12 mouse cellular contexts compared by ENCODE assay signal in the genomic region with DNA sequence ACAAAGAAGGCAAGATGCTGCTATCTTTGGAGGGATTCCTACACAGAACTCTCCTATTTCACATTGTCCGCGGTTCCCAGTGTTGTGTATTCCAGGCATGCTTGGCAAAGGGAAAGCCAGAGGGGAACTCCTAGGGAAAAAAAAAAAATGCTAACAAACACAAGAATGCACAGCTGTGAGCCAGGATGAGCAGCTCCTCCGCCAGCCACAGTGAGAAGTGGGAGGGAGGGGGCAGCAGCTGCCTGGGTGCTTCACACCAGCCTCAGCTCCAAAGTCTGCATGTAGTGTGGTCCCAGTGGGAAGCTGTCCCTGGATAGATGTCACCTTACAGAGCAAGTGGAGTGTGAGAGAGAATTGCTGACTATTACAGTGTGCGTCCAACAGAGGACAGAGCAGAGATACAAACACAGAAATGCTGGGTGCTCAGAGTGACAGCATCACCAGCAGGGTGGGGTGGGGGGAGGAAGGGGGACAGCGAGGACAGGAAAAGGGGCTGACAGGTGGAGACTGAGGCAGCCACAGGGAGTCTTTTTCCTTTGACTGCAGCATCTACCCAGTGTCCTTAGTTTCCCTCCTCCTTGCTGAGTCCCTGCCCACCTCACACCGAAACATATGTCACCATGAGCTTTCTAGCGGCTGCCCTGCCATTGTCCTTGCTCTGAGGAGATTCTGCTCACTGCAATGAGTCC. TPM values are rescaled to one million over a fixed set of nuclear protein-coding genes. Genes with fewer than 3 reads are reported as not detected.
DNase-seq lines count a peak whose midpoint lies in the region; ATAC-seq and TF ChIP-seq lines count a peak whose summit lies in the region.
"Had no signal": no experiment of that assay in that cellular context is flagged by ENCODE, and none has a peak within 500 bp of the region (broad histone marks: within the 10 kb centered on the region; RNA-seq: fewer than 3 reads in every experiment).

No protein-coding gene starts in this region.

- WGBS in forebrain, embryonic 13.5 days: 21% methylated on average over 7 of the region's 7 CpGs
- WGBS in forebrain, embryonic 11.5 days: 32% methylated on average over 7 of the region's 7 CpGs
- 30% methylated on average over 7 of the region's 7 CpGs for WGBS in midbrain, embryonic 14.5 days

- peak overlapping the region; percentile 62; the same call in 1 of the 2 replicates for H3K27ac ChIP-seq in forebrain, embryonic 13.5 days
- no peak overlapping the region for H3K27ac ChIP-seq in forebrain, embryonic 11.5 days (ENCODE audit: low read depth, low read length)
- H3K27ac ChIP-seq in testis, adult 2 months (ENCODE audit: control insufficient read depth, insufficient read depth, low read depth, low read length): no peak overlapping the region
- no peak overlapping the region for H3K27ac ChIP-seq in midbrain, embryonic 14.5 days (replicated peaks; ENCODE audit: low read depth, low read length)
- H3K27ac ChIP-seq: embryonic facial prominence, embryonic 12.5 days; limb, embryonic 15.5 days had no signal

- TF ChIP-seq CTCF in testis, adult 2 months (IDR thresholded peaks at IDR 0.05; ENCODE audit: control insufficient read depth, insufficient read depth, insufficient replicate concordance, low read depth, low read length): no peak

- H3K9me3 ChIP-seq in forebrain, embryonic 13.5 days (replicated peaks): no peaks in the 10 kb centered on the region
- no peaks in the 10 kb centered on the region for H3K9me3 ChIP-seq in forebrain, embryonic 11.5 days (ENCODE audit: control insufficient read depth, low read length)
- H3K9me3 ChIP-seq in midbrain, embryonic 14.5 days (ENCODE audit: control insufficient read depth, low read length): no peaks in the 10 kb centered on the region
- H3K9me3 ChIP-seq: embryonic facial prominence, embryonic 12.5 days; limb, embryonic 15.5 days had no signal

- H3K36me3 ChIP-seq in forebrain, embryonic 13.5 days (ENCODE audit: poor library complexity, severe bottlenecking): no peaks in the 10 kb centered on the region
- H3K36me3 ChIP-seq in forebrain, embryonic 11.5 days (ENCODE audit: control insufficient read depth, insufficient read depth, low read length): no peaks in the 10 kb centered on the region
- no peaks in the 10 kb centered on the region for H3K36me3 ChIP-seq in testis, adult 2 months (ENCODE audit: control insufficient read depth, insufficient read depth, low read length)
- no peaks in the 10 kb centered on the region for H3K36me3 ChIP-seq in midbrain, embryonic 14.5 days (ENCODE audit: control insufficient read depth, insufficient read depth, low read length)
- H3K36me3 ChIP-seq: embryonic facial prominence, embryonic 12.5 days; limb, embryonic 15.5 days had no signal

- H3K27me3 ChIP-seq in forebrain, embryonic 13.5 days: 0 out of 2 replicates have a peak, but pooled peaks cover 3% of the 10 kb centered on the region
- no peaks in the 10 kb centered on the region for H3K27me3 ChIP-seq in forebrain, embryonic 11.5 days (ENCODE audit: control insufficient read depth, insufficient read depth, low read length)
- H3K27me3 ChIP-seq in testis, adult 2 months (ENCODE audit: control insufficient read depth, insufficient read depth, low read length): no peaks in the 10 kb centered on the region
- H3K27me3 ChIP-seq in midbrain, embryonic 14.5 days (ENCODE audit: control insufficient read depth, insufficient read depth, low read length): no peaks in the 10 kb centered on the region

- ATAC-seq in forebrain, embryonic 13.5 days: peak; percentile 73
- no peak; the same call in 1 of the 2 replicates for ATAC-seq in forebrain, embryonic 11.5 days (replicated peaks; ENCODE audit: low FRiP score)
- ATAC-seq in midbrain, embryonic 14.5 days (ENCODE audit: low FRiP score, low TSS enrichment): no peak

- no peak overlapping the region for H3K4me2 ChIP-seq in forebrain, embryonic 13.5 days
- no peak overlapping the region for H3K4me2 ChIP-seq in forebrain, embryonic 11.5 days (ENCODE audit: low read depth, low read length, severe bottlenecking)
- H3K4me2 ChIP-seq in midbrain, embryonic 14.5 days (ENCODE audit: low read length): no peak overlapping the region
- H3K4me2 ChIP-seq: embryonic facial prominence, embryonic 12.5 days; limb, embryonic 15.5 days had no signal

- H3K4me1 ChIP-seq in forebrain, embryonic 13.5 days: peaks cover 24% of the 10 kb centered on the region
- H3K4me1 ChIP-seq in forebrain, embryonic 11.5 days (replicated peaks; ENCODE audit: control insufficient read depth, insufficient read depth, low read length): peaks cover 12% of the 10 kb centered on the region
- H3K4me1 ChIP-seq in testis, adult 2 months (ENCODE audit: control insufficient read depth, insufficient read depth, low read length): no peaks in the 10 kb centered on the region
- 0 out of 2 replicates have a peak, but pooled peaks cover 3% of the 10 kb centered on the region for H3K4me1 ChIP-seq in midbrain, embryonic 14.5 days (ENCODE audit: control insufficient read depth, insufficient read depth, low read length)
- H3K4me1 ChIP-seq: embryonic facial prominence, embryonic 12.5 days had no signal

- DNase-seq in forebrain, embryonic 11.5 days (ENCODE audit: low spot score): no peak
- no peak for DNase-seq in testis, postnatal 10 days (ENCODE audit: low spot score)
- DNase-seq in midbrain, embryonic 14.5 days: peak; percentile 11
- peak; percentile 63 for DNase-seq in thymus, postnatal 4 days
- DNase-seq in layer of hippocampus, adult 8-10 months (ENCODE audit: low spot score in 2 of 2): no peak
- no peak for DNase-seq in layer of hippocampus, postnatal 36 days
- DNase-seq: adrenal gland, postnatal 36 days; heart, postnatal 10 days had no signal

- no peak overlapping the region for H3K4me3 ChIP-seq in forebrain, embryonic 13.5 days
- no peak overlapping the region for H3K4me3 ChIP-seq in forebrain, embryonic 11.5 days (ENCODE audit: low read depth, low read length)
- peak overlapping the region; percentile 70 for H3K4me3 ChIP-seq in testis, adult 2 months (ENCODE audit: control insufficient read depth, low read depth, low read length)
- H3K4me3 ChIP-seq in midbrain, embryonic 14.5 days (replicated peaks; ENCODE audit: low read depth, low read length): no peak overlapping the region
- H3K4me3 ChIP-seq: embryonic facial prominence, embryonic 12.5 days; limb, embryonic 15.5 days had no signal

- TF ChIP-seq POLR2A in testis, adult 2 months (IDR thresholded peaks at IDR 0.05; ENCODE audit: control insufficient read depth, low read depth, low read length): no peak

- peak overlapping the region; percentile 41 for H3K9ac ChIP-seq in forebrain, embryonic 13.5 days
- no peak overlapping the region; the same call in 1 of the 2 replicates for H3K9ac ChIP-seq in forebrain, embryonic 11.5 days (ENCODE audit: low read length)
- 0 out of 2 replicates have a peak overlapping the region, but pooled peaks have one; percentile 16 for H3K9ac ChIP-seq in midbrain, embryonic 14.5 days (replicated peaks; ENCODE audit: low read length)
- H3K9ac ChIP-seq: embryonic facial prominence, embryonic 12.5 days; limb, embryonic 15.5 days had no signal

RNA-seq across cellular contexts. Expression of gene Lingo4, which starts 6.2 kb away (rescaled TPM):
- polyA plus RNA-seq in forebrain, embryonic 13.5 days (2015; fragmentation: Nextera tagmentation; extraction: Ambion mirVana): 0.74 and 0.81 TPM in 2 replicates
- 0.23 and 0.35 TPM in 2 replicates for polyA plus RNA-seq in forebrain, embryonic 11.5 days (2014; fragmentation: Nextera tagmentation; extraction: Ambion mirVana)
- polyA plus RNA-seq in testis, adult 2 months (2012; rRNA removed): not detected in 2 replicates
- polyA plus RNA-seq in midbrain, embryonic 14.5 days (2014; fragmentation: Nextera tagmentation; extraction: Ambion mirVana): 0.67 and 1.1 TPM in 2 replicates
- 1 to 10 TPM in 2 of 4 experiments, under 1 TPM in 2; 0.64 to 1.1 (median 1.0) TPM for total RNA-seq in layer of hippocampus, adult 8-10 months (2022)
- 1 to 10 TPM in 1 of 2 experiments, under 1 TPM in 1; 0.78 to 1.2 TPM for total RNA-seq in layer of hippocampus, postnatal 36 days (2021)

RNA-seq across cellular contexts. Expression of gene Tdrkh, which starts 8.6 kb away (rescaled TPM):
- 66.4 and 69.5 TPM in 2 replicates for polyA plus RNA-seq in forebrain, embryonic 13.5 days (2015; fragmentation: Nextera tagmentation; extraction: Ambion mirVana)
- 55.0 and 57.5 TPM in 2 replicates for polyA plus RNA-seq in forebrain, embryonic 11.5 days (2014; fragmentation: Nextera tagmentation; extraction: Ambion mirVana)
- polyA plus RNA-seq in testis, adult 2 months (2012; rRNA removed): 5.5 and 8.9 TPM in 2 replicates
- polyA plus RNA-seq in midbrain, embryonic 14.5 days (2014; fragmentation: Nextera tagmentation; extraction: Ambion mirVana): 50.6 and 55.3 TPM in 2 replicates
- 10 to 100 TPM; 40.9 to 46.6 (median 46.0) TPM for total RNA-seq in layer of hippocampus, adult 8-10 months (2022)
- 10 to 100 TPM; 39.1 to 43.4 TPM for total RNA-seq in layer of hippocampus, postnatal 36 days (2021)

RNA-seq across cellular contexts. Expression of gene Rorc, which starts 31.9 kb away (rescaled TPM):
- polyA plus RNA-seq in forebrain, embryonic 13.5 days (2015; fragmentation: Nextera tagmentation; extraction: Ambion mirVana): 1.7 and 2.1 TPM in 2 replicates
- 0.60 and 1.3 TPM in 2 replicates for polyA plus RNA-seq in forebrain, embryonic 11.5 days (2014; fragmentation: Nextera tagmentation; extraction: Ambion mirVana)
- 1.3 and 1.5 TPM in 2 replicates for polyA plus RNA-seq in testis, adult 2 months (2012; rRNA removed)
- polyA plus RNA-seq in midbrain, embryonic 14.5 days (2014; fragmentation: Nextera tagmentation; extraction: Ambion mirVana): 0.30 and 0.43 TPM in 2 replicates
- total RNA-seq in layer of hippocampus, adult 8-10 months (2022): 1 to 10 TPM; 1.2 to 2.8 (median 2.1) TPM
- under 1 TPM; 0.57 to 0.86 TPM for total RNA-seq in layer of hippocampus, postnatal 36 days (2021)

RNA-seq across cellular contexts. Expression of gene Mrpl9, which starts 38.6 kb away (rescaled TPM):
- 62.8 and 62.9 TPM in 2 replicates for polyA plus RNA-seq in forebrain, embryonic 13.5 days (2015; fragmentation: Nextera tagmentation; extraction: Ambion mirVana)
- 65.3 and 67.0 TPM in 2 replicates for polyA plus RNA-seq in forebrain, embryonic 11.5 days (2014; fragmentation: Nextera tagmentation; extraction: Ambion mirVana)
- 16.8 and 17.1 TPM in 2 replicates for polyA plus RNA-seq in testis, adult 2 months (2012; rRNA removed)
- 52.6 and 54.1 TPM in 2 replicates for polyA plus RNA-seq in midbrain, embryonic 14.5 days (2014; fragmentation: Nextera tagmentation; extraction: Ambion mirVana)
- 10 to 100 TPM; 34.8 to 42.3 (median 40.2) TPM for total RNA-seq in layer of hippocampus, adult 8-10 months (2022)
- total RNA-seq in layer of hippocampus, postnatal 36 days (2021): 10 to 100 TPM; 44.7 to 45.3 TPM

RNA-seq across cellular contexts. Expression of gene Oaz3, which starts 39.2 kb away (rescaled TPM):
- 1.2 and 1.4 TPM in 2 replicates for polyA plus RNA-seq in forebrain, embryonic 13.5 days (2015; fragmentation: Nextera tagmentation; extraction: Ambion mirVana)
- 0.40 and 0.76 TPM in 2 replicates for polyA plus RNA-seq in forebrain, embryonic 11.5 days (2014; fragmentation: Nextera tagmentation; extraction: Ambion mirVana)
- polyA plus RNA-seq in testis, adult 2 months (2012; rRNA removed): 2,779 and 3,078 TPM in 2 replicates
- polyA plus RNA-seq in midbrain, embryonic 14.5 days (2014; fragmentation: Nextera tagmentation; extraction: Ambion mirVana): 0.36 and 1.2 TPM in 2 replicates
- under 1 TPM in 1 of 4 experiments, not detected in 3; 0.52 TPM for total RNA-seq in layer of hippocampus, adult 8-10 months (2022)
- total RNA-seq in layer of hippocampus, postnatal 36 days (2021): not detected
- total RNA-seq: adrenal gland, postnatal 36 days; heart, postnatal 10 days had no signal

Comparison
In these comparisons a context has a peak if more than half of its experiments do, and no peak if none do; other contexts are left out.
1. DNase-seq: peak in midbrain, embryonic 14.5 days (single experiment) and thymus, postnatal 4 days (single experiment); none in forebrain, embryonic 11.5 days (single experiment), testis, postnatal 10 days (single experiment), layer of hippocampus, adult 8-10 months (0 of 2) and layer of hippocampus, postnatal 36 days (0 of 2).